Mouse (Mus musculus): Measurements from ENCODE around the gene Filip1l.

Filip1l gene

DNA sequence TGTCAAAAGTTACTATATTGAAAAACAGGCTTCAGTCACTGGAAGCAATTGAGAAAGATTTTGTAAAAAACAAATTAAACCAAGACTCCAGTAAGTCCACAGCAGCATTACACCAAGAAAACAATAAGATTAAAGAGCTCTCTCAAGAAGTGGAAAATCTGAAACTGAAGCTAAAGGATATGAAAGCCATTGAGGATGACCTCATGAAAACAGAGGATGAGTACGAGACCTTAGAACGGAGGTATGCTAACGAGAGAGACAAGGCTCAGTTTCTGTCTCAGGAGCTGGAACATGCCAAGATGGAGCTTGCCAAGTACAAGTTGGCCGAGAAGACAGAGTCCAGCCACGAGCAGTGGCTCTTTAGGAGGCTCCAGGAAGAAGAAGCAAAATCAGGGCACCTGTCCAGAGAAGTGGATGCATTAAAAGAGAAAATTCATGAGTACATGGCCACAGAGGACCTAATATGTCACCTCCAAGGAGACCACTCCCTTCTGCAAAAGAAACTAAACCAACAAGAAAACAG, 218.0 kb downstream of the Filip1l start:
- no peak for DNase-seq (ENCODE audit: low spot score)

DNA sequence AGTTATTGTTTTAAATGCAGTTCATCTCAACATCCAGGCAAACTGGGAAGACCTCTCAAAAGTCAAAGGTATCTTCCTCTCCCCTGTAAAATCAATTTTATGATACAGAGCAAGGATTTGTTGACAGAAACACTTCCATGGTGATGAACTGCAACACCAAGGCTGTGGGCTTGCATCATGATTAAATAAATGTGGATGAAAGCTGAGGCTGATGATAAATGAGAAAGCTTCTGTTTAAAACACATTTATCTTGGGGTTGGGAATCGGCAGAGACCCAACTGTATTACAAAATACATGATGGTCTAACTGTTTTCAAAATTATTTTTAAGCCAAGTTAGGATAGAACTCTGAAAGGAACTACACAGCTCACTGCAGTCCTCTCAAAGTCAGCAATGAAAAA, 220.9 kb downstream of the Filip1l start:
- DNase-seq (ENCODE audit: low spot score): no peak

DNA sequence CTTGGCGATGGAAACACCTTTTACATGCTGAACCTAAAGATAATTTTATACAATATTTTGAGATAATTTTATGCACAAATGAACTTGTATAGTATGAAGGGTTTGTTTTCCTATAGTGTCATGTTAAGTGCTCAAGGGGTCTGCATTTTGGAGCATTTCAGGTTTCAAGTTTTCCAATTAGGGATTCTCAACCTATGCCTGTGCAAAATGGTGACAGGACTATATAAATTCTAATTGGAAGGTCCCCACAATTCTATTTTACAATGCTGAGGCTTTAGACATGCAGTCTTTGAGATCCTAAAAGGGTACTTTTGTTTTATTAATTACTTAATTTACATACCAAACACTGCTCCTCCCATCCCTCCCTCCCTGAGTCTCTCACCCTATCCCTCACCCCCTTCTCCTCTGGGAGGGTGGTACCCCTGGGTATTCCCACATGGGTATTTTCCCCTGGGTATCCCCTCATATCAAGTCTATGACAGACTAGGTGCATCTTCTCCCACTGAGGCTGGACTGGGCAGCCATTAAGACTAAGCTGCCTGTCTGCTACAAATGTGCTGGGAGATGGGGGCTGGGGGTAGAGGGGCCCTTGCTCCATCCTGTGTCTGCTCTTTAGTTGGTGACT, 223.0 kb downstream of the Filip1l start:
- DNase-seq (ENCODE audit: low spot score): no peak

- DNase-seq (ENCODE audit: low spot score): no peak
Measured at GRCm38 (mm10) chr16:57577519-57577918, 224.6 kb downstream of the Filip1l start.

DNA sequence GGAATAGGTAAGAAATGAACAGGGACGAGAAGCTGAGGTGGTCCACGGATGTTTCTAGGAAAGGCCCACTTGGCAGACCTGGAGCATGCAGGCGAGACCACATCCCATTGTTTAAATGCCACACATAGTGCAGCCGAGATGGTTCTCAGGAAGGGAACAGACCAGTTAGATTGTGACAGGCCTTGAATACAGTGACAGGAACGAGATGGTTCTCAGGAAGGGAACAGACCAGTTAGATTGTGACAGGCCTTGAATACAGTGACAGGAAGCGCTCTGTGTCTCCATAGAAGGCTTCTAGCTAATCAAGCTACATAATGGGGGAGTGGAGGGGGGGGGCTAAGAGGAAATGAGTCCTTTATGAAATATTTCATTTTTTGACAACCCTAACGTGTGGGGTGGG, 227.1 kb downstream of the Filip1l start:
- DNase-seq (ENCODE audit: low spot score): no peak

DNA sequence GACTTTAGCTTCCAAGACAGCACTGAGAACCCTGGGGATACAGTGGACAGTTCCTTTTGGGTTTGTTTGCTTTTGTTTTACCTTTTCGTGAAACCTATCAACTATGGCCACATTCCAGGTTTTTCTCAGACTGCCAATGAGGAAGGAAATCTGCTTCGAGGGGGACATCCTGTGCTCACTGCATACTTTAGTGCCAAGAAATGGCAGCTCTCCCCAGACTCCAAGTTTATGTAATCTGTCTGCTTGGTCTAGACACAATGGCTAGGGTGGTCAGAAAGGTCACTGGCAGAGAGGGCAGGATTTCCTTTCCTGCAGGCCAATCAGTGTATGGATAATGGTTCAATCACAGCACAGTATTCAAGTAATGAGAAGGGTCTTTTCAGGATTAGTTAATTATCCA, 229.1 kb downstream of the Filip1l start:
- DNase-seq (ENCODE audit: low spot score): no peak

DNA sequence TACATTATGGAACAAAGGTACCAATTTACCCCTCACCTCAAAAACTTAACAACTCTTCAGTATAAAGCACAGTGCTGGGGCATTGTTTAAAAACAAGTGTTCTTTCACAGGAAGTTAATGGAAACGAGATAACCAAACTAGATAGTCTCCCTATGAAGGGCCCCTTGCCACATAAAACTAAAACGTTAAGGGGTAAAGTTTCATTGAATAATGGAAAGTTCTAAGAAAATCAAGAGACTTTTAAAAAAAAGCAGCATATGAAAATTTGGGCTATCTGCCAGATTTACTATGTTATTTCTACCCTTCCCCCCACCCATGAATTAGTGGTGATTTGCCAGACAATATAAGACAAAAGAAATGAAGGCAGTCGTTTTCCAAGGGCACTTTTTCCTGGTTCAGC, 232.3 kb downstream of the Filip1l start:
- DNase-seq (ENCODE audit: low spot score): no peak

GRCm38 (mm10) chr16:57593422-57594157, 240.7 kb downstream of the Filip1l start:
- peak; percentile 57 for DNase-seq (ENCODE audit: low spot score)

DNA sequence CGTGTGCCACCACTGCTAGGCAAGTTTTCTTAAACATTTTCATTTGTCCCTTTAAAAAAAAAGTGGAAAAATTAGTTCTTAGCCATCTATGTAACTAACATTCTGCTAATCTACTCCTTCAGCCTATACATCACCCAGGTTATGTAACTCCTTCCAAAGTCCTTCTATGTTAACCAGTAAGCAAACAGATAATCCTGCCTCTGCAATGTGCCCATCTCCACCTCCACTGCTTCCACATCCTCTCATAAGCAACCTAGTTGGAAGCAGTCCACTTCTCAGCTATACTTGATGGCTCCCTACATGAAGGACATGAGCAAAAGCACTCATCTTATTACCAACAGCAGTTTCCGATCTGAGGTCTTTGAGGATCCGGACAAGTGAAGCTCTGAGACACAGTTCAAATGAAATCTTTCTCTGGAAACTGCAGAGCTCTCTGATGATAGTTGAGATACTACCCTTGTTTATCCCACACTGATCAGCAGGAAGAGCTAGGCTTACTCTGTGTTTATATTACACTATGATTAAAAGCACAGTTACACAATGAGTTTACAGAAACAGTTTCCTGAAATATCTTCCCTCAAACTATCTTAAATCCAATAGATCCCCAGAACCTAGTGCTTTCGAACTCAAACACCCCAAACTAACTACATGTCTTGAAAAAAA, 244.5 kb downstream of the Filip1l start:
- no peak for DNase-seq (ENCODE audit: low spot score)

DNA sequence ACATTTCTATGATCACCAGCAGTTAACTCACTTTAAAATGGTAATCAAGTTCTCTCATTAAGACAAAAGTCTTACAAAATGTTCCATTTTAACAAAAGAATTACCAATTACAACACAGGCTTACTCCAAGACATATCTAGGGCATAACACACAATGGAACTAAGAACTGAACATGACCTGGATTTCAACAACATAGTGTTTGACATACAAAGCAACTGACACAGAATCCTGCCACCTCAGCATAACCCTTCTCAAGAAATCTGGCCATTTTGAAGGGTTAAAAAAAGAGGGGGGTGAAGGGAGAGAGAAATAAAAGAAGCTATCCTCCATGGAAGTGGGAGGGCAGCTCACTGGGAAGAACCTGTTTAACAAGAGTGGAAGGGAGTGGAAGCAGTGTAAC, 248.1 kb downstream of the Filip1l start:
- DNase-seq (ENCODE audit: low spot score): no peak

- DNase-seq (ENCODE audit: low spot score): peak; percentile 56
Measured at GRCm38 (mm10) chr16:57606444-57607227, 253.7 kb downstream of the Filip1l start, which contains the start of gene Cmss1. Gene Cmss1, minus strand, starts transcription at chr16:57606864.

- no peak for DNase-seq (ENCODE audit: low spot score)
Measured at GRCm38 (mm10) chr16:57611768-57612167, 258.9 kb downstream of the Filip1l start.

All from layer of hippocampus, adult 9-10 months (tissue).